Mouse (Mus musculus) skeletal muscle tissue, adult 2 months (tissue): ENCODE results near the gene Plekhh2.

ENCODE experiments used
- DNase-seq: peaks from one replicate; pipeline ENCODE4 v3.0.0-alpha.2; 2012; ENCODE audit warnings: low read depth, low spot score

Gene Plekhh2

DNA sequence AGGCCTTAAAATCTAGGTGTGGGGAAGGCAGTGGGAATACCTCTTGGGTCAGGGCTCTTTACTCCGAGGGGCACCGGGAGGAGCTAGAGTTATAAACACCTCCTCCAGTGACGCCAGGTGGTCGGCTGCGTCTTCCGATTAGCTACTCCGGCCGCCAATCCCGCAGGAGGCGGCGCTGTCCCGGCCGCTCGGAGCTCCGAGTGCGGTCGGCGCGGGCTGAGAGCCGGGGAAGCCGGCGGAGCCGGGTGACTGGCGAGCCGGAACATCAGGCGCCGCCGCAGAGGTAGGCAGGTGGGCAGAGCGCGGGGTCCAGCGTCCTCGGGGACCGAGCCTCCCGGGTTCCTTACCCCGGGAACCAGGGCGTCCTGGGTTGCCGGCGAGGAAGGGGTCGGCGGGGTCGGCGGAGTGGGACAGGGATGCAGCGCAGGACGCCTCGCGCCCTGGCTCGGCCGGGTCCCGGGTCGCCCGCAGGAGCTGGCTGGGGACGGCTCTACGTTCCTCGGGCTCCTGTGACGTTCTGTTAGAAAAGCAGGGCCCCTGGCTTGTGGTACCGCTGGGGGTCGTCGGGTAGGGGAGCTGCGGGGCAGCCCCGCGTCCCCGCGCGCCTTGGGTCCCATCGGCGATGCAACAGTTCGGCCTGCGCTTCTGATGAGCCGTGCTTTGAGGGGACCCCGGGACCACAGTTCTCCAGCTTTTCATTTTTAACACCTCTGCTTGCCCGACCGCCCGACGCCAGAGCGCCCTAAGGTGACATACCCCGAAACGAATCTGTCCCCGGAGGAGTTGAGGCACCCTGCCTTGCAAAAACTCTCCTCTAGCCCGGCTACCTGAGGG lies at the start of gene Plekhh2:
Gene Plekhh2, plus strand, starts transcription at position 214 of the 834 bp plus-strand sequence.
- DNase-seq, result peak; percentile 65

GRCm38 (mm10) chr17:84465753-84466608 lies 45.7 kb upstream of the Plekhh2 start, which contains the start of gene Thada:
TSS of gene Thada (minus strand) at chr17:84466205.
- DNase-seq, result peak; percentile 98

- no peak for DNase-seq
Measured at GRCm38 (mm10) chr17:84474312-84474711, 37.4 kb upstream of the Plekhh2 start.

GRCm38 (mm10) chr17:84477176-84477575 lies 34.5 kb upstream of the Plekhh2 start:
- DNase-seq, result no peak

GRCm38 (mm10) chr17:84478276-84478675 lies 33.4 kb upstream of the Plekhh2 start:
- DNase-seq, result no peak

- DNase-seq, result peak; percentile 24
Measured at GRCm38 (mm10) chr17:84480464-84481355, 31.0 kb upstream of the Plekhh2 start.

- DNase-seq, result no peak
Measured at GRCm38 (mm10) chr17:84482831-84483230, 28.9 kb upstream of the Plekhh2 start.

DNA sequence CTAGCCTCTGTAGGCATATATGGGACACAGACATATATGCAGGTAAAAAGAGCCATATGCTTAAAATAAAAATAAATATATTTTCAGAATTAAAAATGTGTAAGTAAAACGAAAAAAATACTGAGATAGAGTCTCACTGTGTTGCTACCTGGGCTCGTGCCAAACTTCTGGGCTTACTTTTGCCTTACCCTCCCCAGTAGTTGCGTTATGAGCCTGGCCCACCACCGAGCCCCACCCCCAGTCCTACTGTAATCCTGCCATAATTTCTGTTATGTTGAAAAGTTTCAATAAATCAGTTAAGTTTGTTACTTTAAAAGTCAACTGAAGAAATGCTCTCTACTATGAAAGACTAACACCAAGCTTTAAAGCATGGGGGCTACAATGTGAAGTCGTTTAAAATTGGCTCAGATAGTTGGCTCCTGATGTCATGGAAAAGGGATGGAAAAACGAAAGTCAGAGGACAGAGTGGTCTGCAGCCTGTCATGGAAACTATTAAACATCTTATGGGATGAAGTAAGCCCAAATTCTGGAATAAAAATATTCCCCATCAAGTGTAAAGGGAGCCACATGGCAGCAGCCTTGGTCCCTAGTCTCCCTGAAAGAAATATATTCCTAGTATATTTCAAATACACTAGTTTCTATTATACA lies 27.9 kb upstream of the Plekhh2 start:
- no peak for DNase-seq

- DNase-seq, result no peak
Measured at GRCm38 (mm10) chr17:84487415-84487814, 24.3 kb upstream of the Plekhh2 start.

DNA sequence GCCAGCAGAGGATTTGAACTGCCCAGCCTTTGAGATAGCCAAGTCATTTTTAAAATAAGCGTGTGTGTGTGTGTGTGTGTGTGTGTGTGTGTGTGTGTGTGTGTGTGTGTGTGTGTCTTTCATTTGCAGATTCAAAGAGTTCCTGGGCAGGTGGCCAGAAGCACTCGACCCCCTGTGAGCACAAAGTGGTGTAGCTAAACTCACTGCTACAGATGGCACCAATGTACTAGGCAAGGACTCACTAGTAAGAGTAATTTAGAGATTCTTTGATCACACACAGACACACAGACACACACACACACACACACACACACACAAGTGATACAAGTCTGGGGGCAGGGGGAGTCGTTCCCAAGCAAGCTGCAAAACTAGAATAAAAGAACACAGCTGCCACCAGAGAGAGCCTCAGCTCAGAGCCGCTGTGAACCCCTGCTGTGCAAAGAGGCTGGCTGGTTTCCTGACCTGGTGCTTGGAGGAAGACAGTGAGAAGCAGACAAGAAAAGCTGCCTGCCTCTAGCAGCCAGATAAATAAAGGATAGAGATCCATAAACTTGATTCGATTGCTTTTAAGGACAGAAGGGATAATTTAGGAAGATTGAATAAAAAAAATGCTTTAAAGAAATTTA lies 19.3 kb upstream of the Plekhh2 start:
- DNase-seq, result no peak

DNA sequence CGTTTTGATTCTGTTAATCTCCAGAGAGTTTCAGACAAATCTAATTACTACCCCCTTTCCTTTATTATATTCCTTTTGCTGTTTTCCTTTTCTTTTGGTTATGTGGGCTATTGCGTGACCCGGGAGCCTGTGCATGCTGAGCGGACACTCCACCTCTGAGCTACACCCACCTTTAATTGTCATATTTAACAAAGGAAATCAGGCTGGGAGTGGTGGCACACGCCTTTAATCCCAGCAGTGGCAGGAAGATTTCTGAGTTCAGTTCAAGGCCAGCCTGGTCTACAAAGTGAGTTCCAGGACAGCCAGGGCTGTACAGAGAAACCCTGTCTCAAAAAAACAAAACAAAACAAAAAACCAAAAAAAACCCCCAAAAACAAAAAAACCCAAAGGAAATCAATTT lies 14.7 kb upstream of the Plekhh2 start:
- DNase-seq, result no peak

- no peak for DNase-seq
Measured at GRCm38 (mm10) chr17:84497559-84497958, 14.1 kb upstream of the Plekhh2 start.

- no peak for DNase-seq
Measured at GRCm38 (mm10) chr17:84497972-84498604, 13.6 kb upstream of the Plekhh2 start.

- DNase-seq, result peak; percentile 44
Measured at GRCm38 (mm10) chr17:84498639-84499038, 13.1 kb upstream of the Plekhh2 start.

DNA sequence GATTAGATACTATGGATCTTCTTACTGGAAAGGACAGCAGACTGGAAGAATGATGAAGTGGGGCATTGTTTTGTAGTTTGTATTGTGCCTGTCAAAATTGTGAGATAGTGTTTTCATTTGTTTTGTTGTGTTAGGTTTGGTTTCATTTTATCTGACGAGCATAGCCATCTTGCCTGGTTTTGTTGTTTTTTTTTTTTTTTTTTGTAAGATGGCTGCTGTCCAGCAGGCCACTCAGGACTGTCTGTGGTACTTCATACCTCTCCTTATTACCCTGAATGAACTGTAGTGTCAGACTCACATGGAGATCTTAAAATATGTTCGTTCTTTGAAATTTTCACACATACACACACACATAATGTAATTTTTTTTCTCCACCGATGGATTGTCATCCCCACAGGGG lies 9.4 kb upstream of the Plekhh2 start:
- DNase-seq, result no peak

DNA sequence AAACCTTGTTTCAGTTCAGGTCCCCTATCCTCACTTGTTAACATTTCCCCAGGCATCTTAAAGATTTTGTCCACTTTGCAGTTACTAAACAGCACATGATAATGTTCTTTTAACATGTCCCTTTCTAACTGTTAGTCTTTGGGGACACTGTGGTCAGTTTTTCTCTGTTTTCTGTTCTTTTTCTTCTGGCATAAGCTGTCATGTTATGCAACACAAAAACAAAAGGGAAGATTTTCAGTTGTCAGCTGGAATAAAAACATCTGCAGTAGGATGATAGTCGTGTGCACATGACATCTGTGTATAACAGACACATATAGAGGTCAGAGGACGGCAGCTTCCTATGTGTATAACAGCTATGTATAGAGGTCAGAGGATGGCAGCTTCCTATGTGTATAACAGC lies 5.8 kb upstream of the Plekhh2 start:
- no peak for DNase-seq

- no peak for DNase-seq
Measured at GRCm38 (mm10) chr17:84508736-84509135, 3.0 kb upstream of the Plekhh2 start.

DNA sequence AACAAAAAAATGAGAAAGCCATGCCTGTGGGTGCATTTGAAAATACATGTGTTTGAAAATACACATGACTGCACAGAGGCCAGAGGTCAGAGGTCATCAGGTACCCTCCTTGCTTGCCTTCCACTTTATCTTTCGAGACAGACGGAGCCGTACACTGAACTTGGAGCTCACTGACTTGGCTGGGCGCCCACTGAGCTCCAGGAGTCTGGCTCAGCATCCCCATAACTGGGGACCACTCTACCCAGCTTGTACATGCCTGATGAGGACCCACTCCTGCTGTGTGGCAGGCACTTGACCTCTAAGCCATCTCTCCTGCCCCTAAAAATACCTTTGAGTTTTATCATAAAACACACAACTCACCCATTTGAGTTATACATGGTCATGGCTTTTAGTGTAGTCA lies 2.5 kb upstream of the Plekhh2 start:
- DNase-seq, result no peak

- DNase-seq, result peak; percentile 47
Measured at GRCm38 (mm10) chr17:84510355-84510754, 1.3 kb upstream of the Plekhh2 start.
